Mouse (Mus musculus): Measurements from ENCODE around the gene Myo15. TPM values are rescaled to one million over a fixed set of nuclear protein-coding genes. Genes with fewer than 3 reads are reported as not detected.
A peak's percentile ranks its signal among the peaks of the same experiment; 100 is the strongest.
"Not testable (repeated sequence)": the region's sequence is repeated elsewhere in the genome, so short reads cannot be mapped to it uniquely, and the experiment has no call there.

Gene Myo15
- polyA plus RNA-seq (2015; fragmentation: Nextera tagmentation; extraction: Ambion mirVana): 0.14 TPM in 2 replicates

DNA sequence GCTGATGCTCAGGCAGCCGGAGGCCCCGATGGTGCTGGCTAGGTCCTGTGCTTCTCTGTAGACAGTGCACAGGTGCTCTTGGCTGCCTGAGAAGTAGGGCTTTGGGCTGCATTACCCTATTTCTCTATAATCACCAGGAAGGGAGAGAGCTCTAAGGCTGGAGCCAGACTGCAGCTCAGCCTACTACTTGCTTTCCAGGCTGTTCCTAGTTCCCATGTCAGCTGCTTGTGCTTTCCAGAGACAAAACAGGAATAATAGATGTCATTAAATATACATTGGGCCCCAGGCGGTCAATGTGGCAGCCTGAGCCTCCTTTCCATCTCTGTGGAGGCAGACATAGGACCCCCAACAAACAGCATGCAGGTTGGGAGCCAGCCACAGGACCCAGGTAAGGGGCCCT lies at the start of gene Myo15:
TSS of gene Myo15 (plus strand) at position 301 of the 400 bp plus-strand sequence.
- no peak within 1 kb of the TSS for H3K4me3 ChIP-seq
- H3K27me3 ChIP-seq: no peaks in the 10 kb centered on the region
- H3K36me3 ChIP-seq: peaks cover 66% of the 10 kb centered on the region
- WGBS: 87% methylated on average over 3 of the region's 3 CpGs
- H3K27ac ChIP-seq: no peak within 1 kb of the TSS
- no peaks in the 10 kb centered on the region for H3K9me3 ChIP-seq
- no peaks in the 10 kb centered on the region for H3K4me1 ChIP-seq (replicated peaks)
- no peak within 1 kb of the TSS for H3K9ac ChIP-seq
- H3K4me2 ChIP-seq: no peak within 1 kb of the TSS
- no peak for ATAC-seq (ENCODE audit: low FRiP score)

DNA sequence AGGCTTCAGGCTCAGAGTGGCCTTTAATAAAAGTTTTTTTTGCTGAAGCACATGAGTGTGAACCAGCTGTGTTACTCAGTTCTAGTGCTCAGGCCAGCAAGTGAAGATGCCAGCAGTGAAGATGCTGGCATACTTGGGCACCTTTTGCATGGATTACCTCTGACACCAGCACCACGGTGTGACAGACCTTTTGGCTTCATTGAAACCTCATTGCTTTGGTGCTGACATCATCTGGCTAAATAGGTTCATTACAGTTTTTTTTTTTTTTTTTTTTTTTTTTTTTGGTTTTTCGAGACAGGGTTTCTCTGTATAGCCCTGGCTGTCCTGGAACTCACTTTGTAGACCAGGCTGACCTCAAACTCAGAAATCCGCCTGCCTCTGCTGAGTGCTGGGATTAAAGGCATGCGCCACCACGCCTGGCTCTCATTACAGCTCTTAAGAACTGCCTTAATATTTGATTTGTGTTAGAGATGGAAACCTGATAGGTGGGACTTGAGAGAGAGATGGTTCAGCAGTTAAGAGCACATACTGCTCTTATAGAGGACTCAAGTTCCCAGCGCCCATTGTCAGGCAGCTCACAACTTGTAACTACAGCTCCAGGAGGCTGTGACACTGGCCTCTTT lies 47.0 kb upstream of the Myo15 start:
- no peak for ATAC-seq (ENCODE audit: low FRiP score)
- H3K9me3 ChIP-seq: no peaks in the 10 kb centered on the region
- H3K27me3 ChIP-seq: no peaks in the 10 kb centered on the region
- H3K4me2 ChIP-seq: no peak overlapping the region
- H3K4me3 ChIP-seq: no peak overlapping the region
- no peak overlapping the region for H3K27ac ChIP-seq
- H3K4me1 ChIP-seq (replicated peaks): peaks cover 16% of the 10 kb centered on the region
- H3K9ac ChIP-seq: no peak overlapping the region
- H3K36me3 ChIP-seq: peaks cover 11% of the 10 kb centered on the region
- 65% methylated on average over 6 of the region's 6 CpGs for WGBS

DNA sequence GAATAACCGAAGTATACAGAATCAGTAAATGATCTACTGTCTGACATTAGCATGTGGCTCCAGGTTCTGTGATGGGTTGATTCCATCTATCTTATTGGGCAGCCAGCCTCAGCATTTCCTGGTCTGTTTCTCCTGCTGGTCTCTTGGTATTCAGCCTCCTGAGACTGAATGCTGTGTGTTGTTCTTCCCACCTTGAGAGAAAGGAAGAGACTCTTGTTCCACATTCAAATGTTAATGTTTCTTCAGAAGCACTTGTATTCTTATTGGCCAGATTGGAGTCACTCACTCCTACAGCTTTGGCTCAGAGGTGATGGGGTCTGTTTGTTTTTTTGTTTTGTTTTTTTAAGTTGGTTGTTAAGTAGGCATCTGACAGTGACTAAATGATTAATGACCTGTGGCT lies 46.1 kb upstream of the Myo15 start:
- Histone ChIP-seq H3K27ac (no peak overlapping the region), H3K9me3 (no peaks in the 10 kb centered on the region), H3K36me3 (peaks cover 19% of the 10 kb centered on the region), H3K4me2 (no peak overlapping the region), H3K27me3 (no peaks in the 10 kb centered on the region), H3K4me1 (replicated peaks) (peaks cover 14% of the 10 kb centered on the region), H3K4me3 (no peak overlapping the region), H3K9ac (no peak overlapping the region)
- whole genome bisulfite sequencing: 39% methylated on average over 1 of the region's 1 CpGs
- no peak for ATAC-seq (ENCODE audit: low FRiP score)

DNA sequence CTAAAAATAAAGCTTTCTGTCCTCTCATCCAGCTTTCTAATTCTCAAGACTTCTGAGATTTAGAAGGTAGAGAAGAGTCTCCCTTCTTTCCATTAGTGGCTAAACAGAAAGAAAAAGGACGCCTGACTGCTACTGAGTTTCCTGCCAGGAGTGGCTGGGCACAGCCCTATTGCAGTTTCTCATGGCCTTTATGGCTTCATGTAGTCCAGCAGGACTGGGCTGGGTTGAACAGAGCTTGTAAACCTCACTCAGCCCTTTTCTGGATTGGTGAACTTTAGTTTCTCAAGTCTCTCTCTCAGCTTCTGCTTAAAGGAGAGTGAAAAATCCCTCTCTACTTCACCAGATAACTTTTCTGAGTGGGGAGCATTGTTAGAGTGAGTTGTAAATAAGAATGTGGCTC lies 42.7 kb upstream of the Myo15 start:
- Histone ChIP-seq H3K4me2 (no peak overlapping the region), H3K36me3 (peaks cover 37% of the 10 kb centered on the region), H3K27me3 (no peaks in the 10 kb centered on the region), H3K4me1 (replicated peaks) (no peaks in the 10 kb centered on the region), H3K9ac (no peak overlapping the region), H3K9me3 (no peaks in the 10 kb centered on the region), H3K4me3 (no peak overlapping the region), H3K27ac (no peak overlapping the region)
- ATAC-seq (ENCODE audit: low FRiP score): no peak
- WGBS: 82% methylated on average over 1 of the region's 1 CpGs

DNA sequence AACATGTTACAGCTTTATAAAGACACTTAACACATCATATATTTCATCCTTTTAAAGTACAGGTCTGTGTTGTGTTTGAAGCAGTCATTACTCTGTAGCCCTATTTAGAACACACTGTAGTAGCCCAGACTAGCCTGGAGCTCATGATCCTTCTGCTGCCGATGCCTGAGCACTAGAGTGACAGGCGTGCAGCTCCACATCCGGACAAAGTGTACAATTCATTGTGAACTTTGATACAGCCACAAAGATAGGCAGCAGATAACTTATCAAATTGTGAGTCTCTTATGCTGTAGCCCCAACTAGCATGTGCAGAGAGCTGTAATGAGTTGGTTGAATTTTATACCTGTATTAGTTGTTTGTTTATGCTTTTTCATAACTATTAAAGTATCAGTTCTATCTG lies 41.5 kb upstream of the Myo15 start:
- Histone ChIP-seq H3K36me3 (peaks cover 48% of the 10 kb centered on the region), H3K9ac (no peak overlapping the region), H3K4me2 (no peak overlapping the region), H3K9me3 (no peaks in the 10 kb centered on the region), H3K27ac (no peak overlapping the region), H3K4me3 (no peak overlapping the region), H3K4me1 (replicated peaks) (no peaks in the 10 kb centered on the region), H3K27me3 (no peaks in the 10 kb centered on the region)
- 99% methylated on average over 3 of the region's 3 CpGs for WGBS
- no peak for ATAC-seq (ENCODE audit: low FRiP score)

DNA sequence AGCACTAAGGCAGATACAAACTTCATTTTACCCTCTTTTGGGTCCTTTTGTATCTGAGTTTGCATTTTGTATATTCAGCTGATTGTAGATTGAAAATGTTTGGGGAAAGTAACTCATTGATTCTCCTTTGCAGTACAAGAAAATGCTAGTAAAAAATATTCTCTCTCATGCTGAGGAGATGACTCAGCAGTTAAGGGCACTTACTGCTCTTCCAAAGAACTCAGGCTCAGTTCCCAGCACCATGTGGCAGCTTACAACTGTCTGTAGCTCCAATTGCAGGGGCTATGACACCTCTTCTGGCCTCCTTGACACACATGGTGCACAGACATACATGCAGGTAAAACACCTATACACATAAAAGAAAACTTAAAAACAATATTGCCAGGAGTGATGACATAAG lies 35.6 kb upstream of the Myo15 start:
- no peak overlapping the region for H3K9ac ChIP-seq
- ATAC-seq (ENCODE audit: low FRiP score): no peak
- H3K4me3 ChIP-seq: no peak overlapping the region
- no peak overlapping the region for H3K27ac ChIP-seq
- no peak overlapping the region for H3K4me2 ChIP-seq
- no peaks in the 10 kb centered on the region for H3K4me1 ChIP-seq (replicated peaks)
- H3K27me3 ChIP-seq: no peaks in the 10 kb centered on the region
- no peaks in the 10 kb centered on the region for H3K9me3 ChIP-seq
- H3K36me3 ChIP-seq: peaks cover 74% of the 10 kb centered on the region

DNA sequence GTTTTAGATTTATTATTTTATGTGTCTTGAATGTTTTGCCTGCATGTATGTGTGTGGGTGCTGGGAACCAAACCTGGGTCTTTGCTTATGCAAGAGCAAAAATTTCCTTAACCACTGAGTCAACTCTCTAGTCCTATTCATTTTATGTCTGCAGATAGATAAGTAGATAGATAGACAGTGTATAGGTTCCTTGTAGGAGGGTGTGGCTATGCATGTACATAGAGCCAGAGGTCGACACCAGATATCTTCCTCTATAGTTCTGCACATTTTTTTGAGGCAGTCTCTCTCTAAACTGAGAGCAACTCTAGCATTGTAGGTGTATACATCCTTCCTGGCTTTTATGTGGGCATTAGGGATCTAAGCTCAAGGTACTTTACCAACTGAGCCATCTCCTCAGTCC lies 34.0 kb upstream of the Myo15 start:
- Histone ChIP-seq H3K4me1 (replicated peaks) (no peaks in the 10 kb centered on the region), H3K27ac (no peak overlapping the region), H3K4me2 (no peak overlapping the region), H3K9ac (no peak overlapping the region), H3K36me3 (peaks cover 72% of the 10 kb centered on the region), H3K27me3 (no peaks in the 10 kb centered on the region), H3K9me3 (no peaks in the 10 kb centered on the region), H3K4me3 (no peak overlapping the region)
- WGBS: 96% methylated on average over 1 of the region's 1 CpGs
- ATAC-seq (ENCODE audit: low FRiP score): no peak

DNA sequence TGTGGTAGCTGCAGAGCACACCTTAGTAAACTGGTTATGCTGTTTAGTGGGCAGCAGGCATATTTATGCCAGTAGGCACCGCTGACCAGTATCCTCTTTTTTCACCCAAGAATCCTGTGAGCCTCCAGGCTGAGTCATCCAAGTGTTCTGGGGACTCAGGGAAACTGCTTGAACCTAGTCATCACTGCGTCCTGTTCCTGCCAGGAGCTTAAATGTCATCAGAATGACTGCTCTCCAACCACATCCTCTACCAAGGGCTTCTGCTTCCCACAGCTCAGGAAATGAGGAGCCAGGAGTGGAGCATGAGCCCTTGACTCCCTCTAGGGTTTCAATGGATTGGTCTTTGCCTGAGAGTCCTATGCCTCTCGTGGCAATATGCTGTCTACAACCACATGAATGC lies 32.5 kb upstream of the Myo15 start:
- WGBS: 95% methylated on average over 3 of the region's 3 CpGs

DNA sequence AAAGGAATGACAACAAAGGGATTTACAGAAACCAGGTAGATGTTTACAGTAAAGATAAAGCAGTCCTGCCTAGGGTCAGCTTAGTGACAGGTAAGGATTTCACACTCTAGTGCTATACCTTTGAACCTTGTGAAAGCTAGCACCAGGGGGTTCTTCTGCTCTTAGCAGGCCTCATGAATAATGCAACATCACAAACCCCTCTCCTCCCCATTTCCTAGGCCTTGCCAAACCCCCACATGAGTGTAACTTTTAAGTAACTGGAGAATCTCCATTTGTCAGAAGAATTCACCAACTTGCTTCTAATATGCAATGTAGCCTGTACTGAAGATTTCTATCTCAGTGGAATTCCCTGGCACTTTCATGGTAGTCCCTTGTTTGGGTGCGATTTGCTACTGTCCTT lies 29.5 kb upstream of the Myo15 start:
- ATAC-seq (ENCODE audit: low FRiP score); H3K4me1 ChIP-seq (replicated peaks); H3K4me2 ChIP-seq: not testable (repeated sequence)

More for the DNA sequence above, 32.5 kb upstream of the Myo15 start:
- Histone ChIP-seq H3K27me3 (no peaks in the 10 kb centered on the region), H3K4me3 (no peak overlapping the region), H3K9ac (no peak overlapping the region), H3K36me3 (peaks cover 76% of the 10 kb centered on the region), H3K4me1 (replicated peaks) (no peaks in the 10 kb centered on the region), H3K4me2 (no peak overlapping the region), H3K9me3 (no peaks in the 10 kb centered on the region), H3K27ac (no peak overlapping the region)
- no peak for ATAC-seq (ENCODE audit: low FRiP score)

DNA sequence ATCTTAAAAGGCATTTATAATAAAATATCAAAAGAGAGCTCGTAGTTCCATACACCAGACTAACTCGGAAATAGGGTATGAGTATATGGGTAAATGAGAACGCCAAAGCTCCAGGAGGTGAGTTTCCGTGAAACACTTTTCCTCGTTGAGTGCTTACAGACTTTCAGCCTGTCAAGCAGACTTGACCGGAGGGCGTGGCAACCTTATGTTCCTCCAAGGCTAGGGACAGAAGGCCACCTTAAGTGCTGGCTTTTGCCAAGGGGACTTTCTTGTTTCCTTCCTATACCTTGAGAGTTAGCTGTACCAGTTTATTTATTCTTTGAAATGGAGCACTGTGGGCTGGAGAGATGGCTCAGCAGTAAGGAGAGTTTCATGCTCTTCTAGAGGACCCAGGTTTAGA lies 29.0 kb upstream of the Myo15 start:
- H3K27ac ChIP-seq: no peak overlapping the region
- no peaks in the 10 kb centered on the region for H3K9me3 ChIP-seq
- H3K9ac ChIP-seq: no peak overlapping the region
- H3K36me3 ChIP-seq: peaks cover 74% of the 10 kb centered on the region
- H3K4me3 ChIP-seq: no peak overlapping the region
- ATAC-seq (ENCODE audit: low FRiP score): no peak
- WGBS: 43% methylated on average over 7 of the region's 7 CpGs
- no peaks in the 10 kb centered on the region for H3K27me3 ChIP-seq
- no peak overlapping the region for H3K4me2 ChIP-seq
- no peaks in the 10 kb centered on the region for H3K4me1 ChIP-seq (replicated peaks)

More for the DNA sequence above, 29.5 kb upstream of the Myo15 start:
- H3K27me3 ChIP-seq, H3K9me3 ChIP-seq, H3K9ac ChIP-seq, H3K27ac ChIP-seq, H3K4me3 ChIP-seq: not testable (repeated sequence)
- peaks cover 79% of the 10 kb centered on the region for H3K36me3 ChIP-seq
- 22% methylated on average over 1 of the region's 1 CpGs for WGBS

DNA sequence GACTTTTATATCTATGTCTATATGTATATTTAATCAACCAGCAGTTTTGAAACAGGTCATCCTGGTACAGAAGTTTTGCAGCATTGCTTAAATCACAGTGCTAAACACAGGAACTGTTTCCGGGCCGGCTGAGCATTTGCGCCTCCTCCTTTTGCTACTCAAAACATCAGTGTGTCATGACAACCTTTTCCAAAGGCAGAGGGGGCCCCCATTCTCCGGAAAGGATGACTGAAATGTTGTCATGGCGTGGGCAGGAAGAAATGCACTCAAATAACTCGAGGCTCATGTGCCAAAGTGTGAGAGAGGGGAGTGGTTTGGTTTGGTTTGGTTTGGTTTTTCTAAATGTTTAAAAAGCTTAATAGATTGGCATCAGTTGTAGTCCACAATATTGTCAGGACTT lies 26.2 kb upstream of the Myo15 start:
- no peak for ATAC-seq (ENCODE audit: low FRiP score)
- H3K9me3 ChIP-seq: no peaks in the 10 kb centered on the region
- WGBS: 90% methylated on average over 6 of the region's 6 CpGs
- H3K9ac ChIP-seq: no peak overlapping the region
- H3K27ac ChIP-seq: no peak overlapping the region
- H3K36me3 ChIP-seq: peaks cover 54% of the 10 kb centered on the region
- no peaks in the 10 kb centered on the region for H3K27me3 ChIP-seq
- no peak overlapping the region for H3K4me3 ChIP-seq
- H3K4me2 ChIP-seq: no peak overlapping the region
- H3K4me1 ChIP-seq (replicated peaks): no peaks in the 10 kb centered on the region

DNA sequence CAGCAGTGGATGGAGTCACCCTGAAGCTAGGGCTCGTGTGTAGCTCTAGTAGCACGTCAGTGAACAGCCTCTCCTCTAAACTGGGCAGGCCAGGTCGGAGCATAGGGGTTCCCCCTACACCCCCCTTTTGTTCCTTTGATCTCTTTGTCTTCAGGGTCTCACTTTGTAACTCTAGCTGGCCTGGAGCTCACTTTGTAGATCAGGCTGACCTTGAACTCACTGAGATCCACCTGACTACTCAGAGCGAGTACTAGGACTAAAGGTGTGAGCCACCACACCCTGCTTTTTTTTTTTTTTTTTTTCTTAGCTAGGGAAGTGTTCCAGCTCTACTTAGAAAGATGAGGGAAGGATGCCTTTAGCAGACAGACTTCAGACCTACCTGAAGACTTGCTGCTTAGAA lies 25.1 kb upstream of the Myo15 start:
- 79% methylated on average over 4 of the region's 4 CpGs for WGBS
- no peak overlapping the region for H3K9ac ChIP-seq
- no peak for ATAC-seq (ENCODE audit: low FRiP score)
- peaks cover 44% of the 10 kb centered on the region for H3K36me3 ChIP-seq
- no peak overlapping the region for H3K4me2 ChIP-seq
- no peaks in the 10 kb centered on the region for H3K27me3 ChIP-seq
- no peaks in the 10 kb centered on the region for H3K9me3 ChIP-seq
- no peak overlapping the region for H3K4me3 ChIP-seq
- no peaks in the 10 kb centered on the region for H3K4me1 ChIP-seq (replicated peaks)
- H3K27ac ChIP-seq: no peak overlapping the region

DNA sequence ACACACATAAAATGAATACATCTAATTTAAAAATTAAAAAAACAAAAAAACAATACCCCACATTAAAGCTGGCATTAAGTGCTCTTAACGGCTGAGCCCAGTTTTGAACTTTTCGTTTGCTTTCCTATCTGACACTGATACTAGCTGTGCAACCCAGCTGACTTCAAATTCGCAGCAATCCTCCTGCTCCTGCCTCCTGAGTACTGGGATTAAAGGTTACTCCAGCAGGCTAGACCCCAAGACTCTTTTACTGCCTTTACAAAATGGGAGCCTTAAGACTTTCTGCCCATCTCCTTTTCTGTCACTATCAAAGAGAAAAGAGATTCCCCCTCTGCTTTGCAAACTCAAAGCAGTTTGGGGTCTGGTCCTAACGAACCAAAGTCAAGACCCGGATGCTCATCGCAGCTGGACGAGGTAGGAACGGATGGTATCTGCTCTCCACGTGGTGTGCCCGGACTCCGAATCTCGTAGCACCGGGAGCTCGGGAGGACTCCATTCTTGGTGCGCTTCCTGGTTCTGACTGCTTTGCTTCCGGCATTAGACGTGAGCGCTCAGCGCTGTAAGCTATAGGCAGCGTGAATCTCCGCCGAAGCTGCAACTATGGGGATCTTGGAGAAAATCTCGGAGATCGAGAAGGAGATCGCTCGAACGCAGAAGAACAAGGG lies 14.9 kb upstream of the Myo15 start, which contains the start of gene Drg2:
TSS of gene Drg2 (plus strand) at position 512 of the 665 bp plus-strand sequence.
- H3K9ac ChIP-seq: peak within 1 kb of the TSS; percentile 92
- H3K4me2 ChIP-seq: peak within 1 kb of the TSS; percentile 80
- H3K36me3 ChIP-seq: peaks cover 31% of the 10 kb centered on the region
- peaks cover 25% of the 10 kb centered on the region for H3K4me1 ChIP-seq (replicated peaks)
- no peaks in the 10 kb centered on the region for H3K9me3 ChIP-seq
- peak within 1 kb of the TSS; percentile 76 for H3K4me3 ChIP-seq
- H3K27ac ChIP-seq: peak within 1 kb of the TSS; percentile 82
- no peaks in the 10 kb centered on the region for H3K27me3 ChIP-seq
- peak; percentile 93 for ATAC-seq (ENCODE audit: low FRiP score)
- WGBS: 5% methylated on average over 27 of the region's 27 CpGs
